Mouse (Mus musculus) thymus, adult 2 months (tissue): ENCODE measurements around the gene Slc20a1. TPM values are rescaled to one million over a fixed set of nuclear protein-coding genes. Genes with fewer than 3 reads are reported as not detected.

Source experiments
- DNase-seq: peaks from one replicate; pipeline ENCODE4 v3.0.0; 2021
- H3K27ac ChIP-seq: fragments of 200-500 bp; 2 replicates; pipeline ENCODE4 v1.5.1; 2012; ENCODE audit warnings: low read length, control low read depth; ENCODE audit not compliant: control insufficient read depth, insufficient read depth
- H3K27me3 ChIP-seq: fragments of 200-500 bp; 2 replicates; pipeline ENCODE4 v1.6.1; 2012; ENCODE audit warnings: mild to moderate bottlenecking, low read length, moderate library complexity, mixed read lengths; ENCODE audit not compliant: control insufficient read depth, insufficient read depth
- H3K36me3 ChIP-seq: fragments of 200-500 bp; 2 replicates; pipeline ENCODE4 v1.6.1; 2012; ENCODE audit warnings: mild to moderate bottlenecking, low read length, moderate library complexity; ENCODE audit not compliant: control insufficient read depth, insufficient read depth
- H3K4me1 ChIP-seq: fragments of 200-500 bp; replicated peaks from 2 replicates; pipeline ENCODE4 v1.6.1; 2012; ENCODE audit warnings: low read length; ENCODE audit not compliant: control insufficient read depth, insufficient read depth
- H3K4me3 ChIP-seq: fragments of 200-500 bp; 2 replicates; pipeline ENCODE4 v1.5.1; 2012; ENCODE audit warnings: mild to moderate bottlenecking, low read length, control low read depth, moderate library complexity; ENCODE audit not compliant: control insufficient read depth, insufficient read depth
- CTCF ChIP-seq: fragments of 200-500 bp; IDR thresholded peaks from 2 replicates; pipeline ENCODE4 v1.5.1; 2012; ENCODE audit warnings: mild to moderate bottlenecking, control low read depth, low read length, moderate library complexity, borderline replicate concordance; ENCODE audit not compliant: control insufficient read depth, poor library complexity, insufficient read depth; ENCODE audit errors: extremely low read depth
- POLR2A ChIP-seq: fragments of 200-500 bp; IDR thresholded peaks from 2 replicates; pipeline ENCODE4 v1.6.1; 2012; ENCODE audit warnings: mild to moderate bottlenecking, low read length, control low read depth, moderate library complexity; ENCODE audit not compliant: control insufficient read depth, poor library complexity, insufficient read depth; ENCODE audit errors: extremely low read depth
- WGBS: fragments of 180-500 bp; shearing (Covaris S2); methylation state at CpG from one replicate; pipeline ENCODE4 v1.1.7; 2018; 5-methylcytosine and 5-hydroxymethylcytosine counted together
- polyA plus RNA-seq: library from polyadenylated mRNA; depleted of rRNA; stranded (reverse); fragments of >200 nt; gene quantifications from 2 replicates; pipeline ENCODE4 v1.2.3, GENCODE M21; 2012

Gene Slc20a1
- polyA plus RNA-seq, 1 experiment, result 77.3 TPM

DNA sequence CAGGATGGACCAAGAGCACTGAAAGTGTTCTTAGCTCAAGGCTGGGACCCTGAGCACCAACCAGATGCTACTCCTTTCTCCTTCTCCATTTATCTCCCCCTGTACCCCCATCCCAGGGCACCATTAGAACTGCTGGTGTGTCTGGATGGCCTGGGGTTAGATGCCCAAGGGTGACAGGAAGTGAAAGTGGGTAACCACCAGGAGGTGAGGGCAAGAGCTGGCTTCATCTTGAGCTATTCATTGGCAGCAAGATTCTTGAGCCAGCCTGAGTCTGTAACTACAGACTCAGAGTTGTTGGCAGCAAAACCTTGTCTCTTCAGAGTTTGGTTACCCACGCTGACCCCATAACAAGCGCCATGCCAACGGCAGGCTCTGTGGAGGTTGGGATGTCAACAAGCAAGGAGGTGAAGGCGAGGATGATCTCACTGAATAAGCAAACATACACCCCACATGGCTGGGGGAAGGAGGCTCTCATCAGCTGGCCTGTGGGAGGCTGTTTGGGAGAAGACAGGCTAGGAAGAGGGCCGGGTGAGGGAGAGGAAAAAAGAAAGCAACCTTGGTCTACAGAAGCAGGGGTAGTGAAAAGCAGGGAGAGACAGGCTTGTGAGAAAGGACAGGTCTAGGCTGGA is 12.2 kb upstream of the Slc20a1 start:
- no peaks in the 10 kb centered on the region for H3K36me3 ChIP-seq
- 27% methylated on average over 5 of the region's 5 CpGs for WGBS
- no peak overlapping the region for H3K4me3 ChIP-seq
- peak; percentile 26 for DNase-seq
- TF ChIP-seq CTCF, result no peak
- no peak for TF ChIP-seq POLR2A
- H3K27ac ChIP-seq, result peak overlapping the region; percentile 56
- peaks cover 42% of the 10 kb centered on the region for H3K4me1 ChIP-seq
- H3K27me3 ChIP-seq, result no peaks in the 10 kb centered on the region

GRCm38 (mm10) chr2:129192392-129193150 is 6.0 kb upstream of the Slc20a1 start:
- no peak for TF ChIP-seq CTCF
- TF ChIP-seq POLR2A, result no peak
- no peak overlapping the region for H3K27ac ChIP-seq
- no peaks in the 10 kb centered on the region for H3K27me3 ChIP-seq
- H3K36me3 ChIP-seq, result no peaks in the 10 kb centered on the region
- H3K4me3 ChIP-seq, result no peak overlapping the region
- H3K4me1 ChIP-seq, result peaks cover 9% of the 10 kb centered on the region
- 82% methylated on average over 7 of the region's 7 CpGs for WGBS
- no peak for DNase-seq

DNA sequence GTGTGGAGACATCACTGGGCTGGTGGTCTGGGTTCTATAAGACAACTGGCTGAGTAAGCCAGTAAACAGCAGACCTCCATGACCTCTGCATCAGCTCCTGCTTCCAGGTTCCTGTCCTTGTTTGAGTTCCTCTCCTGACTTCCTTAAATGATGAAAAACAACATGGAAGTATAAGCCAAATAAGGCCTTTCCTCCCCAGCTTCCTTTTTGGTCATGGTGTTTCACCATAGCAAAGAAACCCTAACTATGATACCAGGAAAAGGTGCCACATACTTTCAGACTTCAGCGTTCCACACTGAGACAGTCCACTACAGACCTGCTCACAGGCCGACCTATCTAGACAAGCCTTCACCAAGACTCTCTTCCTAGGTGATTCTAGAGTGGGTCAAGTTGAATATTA is 2.2 kb upstream of the Slc20a1 start:
- no peak for DNase-seq
- Histone ChIP-seq H3K4me1 (peaks cover 22% of the 10 kb centered on the region), H3K36me3 (peaks cover 3% of the 10 kb centered on the region), H3K4me3 (no peak overlapping the region), H3K27me3 (no peaks in the 10 kb centered on the region), H3K27ac (no peak overlapping the region)
- WGBS, result 90% methylated on average over 2 of the region's 2 CpGs
- TF ChIP-seq CTCF (no peak), POLR2A (no peak)

DNA sequence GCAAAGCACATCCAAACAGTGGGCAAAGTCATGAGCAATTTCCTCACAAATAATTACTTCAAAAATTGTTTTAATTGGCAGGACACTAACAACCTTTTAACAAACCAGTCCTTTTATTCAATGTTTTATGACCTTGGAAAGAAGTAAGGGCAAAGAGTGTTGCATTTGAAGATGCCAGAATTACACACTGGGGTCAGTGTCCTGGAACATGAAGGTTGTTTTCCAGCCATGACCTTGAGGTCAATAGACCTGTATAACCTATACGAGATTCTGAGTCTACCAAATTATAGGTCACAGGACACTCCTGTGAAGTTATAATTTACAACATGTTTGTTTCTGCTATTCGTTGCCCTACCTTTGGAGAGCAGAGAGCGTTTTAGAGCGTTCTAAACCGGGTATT is 1.4 kb upstream of the Slc20a1 start:
- H3K36me3 ChIP-seq, result peaks cover 11% of the 10 kb centered on the region

GRCm38 (mm10) chr2:129197843-129198435 is 625 bp upstream of the Slc20a1 start:
- peak overlapping the region; percentile 74 for H3K4me3 ChIP-seq
- H3K27ac ChIP-seq, result peak overlapping the region; percentile 33
- peaks cover 11% of the 10 kb centered on the region for H3K36me3 ChIP-seq
- H3K4me1 ChIP-seq, result peaks cover 22% of the 10 kb centered on the region
- H3K27me3 ChIP-seq, result no peaks in the 10 kb centered on the region
- under 1% methylated on average over 32 of the region's 32 CpGs for WGBS
- DNase-seq, result no peak
- TF ChIP-seq CTCF, result no peak
- no peak for TF ChIP-seq POLR2A

More for the DNA sequence above, 1.4 kb upstream of the Slc20a1 start:
- Histone ChIP-seq H3K4me1 (peaks cover 22% of the 10 kb centered on the region), H3K27me3 (no peaks in the 10 kb centered on the region), H3K27ac (no peak overlapping the region), H3K4me3 (no peak overlapping the region)
- TF ChIP-seq CTCF, result no peak
- DNase-seq, result no peak
- WGBS, result 77% methylated on average over 5 of the region's 5 CpGs

DNA sequence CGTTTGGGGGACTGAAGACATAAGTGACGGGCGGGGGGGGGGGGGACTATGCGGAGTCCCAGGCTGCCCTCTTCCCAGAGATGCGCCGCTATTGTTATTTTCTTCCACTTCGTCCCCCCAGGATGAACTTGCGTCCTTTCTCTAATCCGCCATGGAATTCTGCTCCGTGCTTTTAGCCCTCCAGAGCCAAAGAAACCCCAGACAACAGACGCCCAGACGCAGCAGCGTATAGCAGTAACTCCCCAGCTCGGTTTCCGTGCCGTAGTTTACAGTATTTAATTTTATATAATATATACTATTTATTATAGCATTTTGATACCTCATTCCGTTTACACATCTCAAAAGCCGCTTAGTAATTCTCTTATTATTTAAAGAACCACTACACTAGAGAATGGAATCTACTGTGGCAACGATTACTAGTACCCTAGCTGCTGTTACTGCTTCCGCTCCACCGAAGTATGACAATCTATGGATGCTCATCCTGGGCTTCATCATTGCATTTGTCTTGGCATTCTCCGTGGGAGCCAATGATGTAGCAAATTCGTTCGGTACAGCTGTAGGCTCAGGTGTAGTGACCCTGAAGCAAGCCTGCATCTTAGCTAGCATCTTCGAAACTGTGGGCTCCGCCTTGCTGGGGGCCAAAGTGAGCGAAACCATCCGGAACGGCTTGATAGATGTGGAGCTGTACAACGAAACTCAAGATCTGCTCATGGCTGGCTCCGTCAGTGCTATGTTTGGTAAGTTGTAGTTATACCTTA is 943 bp downstream of the Slc20a1 start:
- 38% methylated on average over 28 of the region's 31 CpGs for WGBS
- Histone ChIP-seq H3K27ac (peak overlapping the region; percentile 49; the same call in 1 of the 2 replicates), H3K36me3 (peaks cover 21% of the 10 kb centered on the region), H3K27me3 (no peaks in the 10 kb centered on the region), H3K4me3 (peak overlapping the region; percentile 57), H3K4me1 (peaks cover 14% of the 10 kb centered on the region)
- TF ChIP-seq POLR2A (no peak), CTCF (no peak)
- DNase-seq, result peak; percentile 25
